ENCODE assay signal across 32 mouse cellular contexts in genomic region chr15:3264828-3265227, GRCm38 (mm10). TPM values are rescaled to one million over a fixed set of nuclear protein-coding genes. Genes with fewer than 3 reads are reported as not detected.
"Had no signal": no experiment of that assay in that cellular context is flagged by ENCODE, and none has a peak within 500 bp of the region (broad histone marks: within the 10 kb centered on the region; RNA-seq: fewer than 3 reads in every experiment).

No protein-coding gene starts in this region.

- H3K27me3 ChIP-seq: embryonic facial prominence, embryonic 12.5 days; embryonic facial prominence, embryonic 13.5 days; embryonic facial prominence, embryonic 15.5 days; forebrain, embryonic 12.5 days; forebrain, embryonic 13.5 days; forebrain, embryonic 15.5 days had no signal

- H3K9ac ChIP-seq: embryonic facial prominence, embryonic 12.5 days; embryonic facial prominence, embryonic 13.5 days; embryonic facial prominence, embryonic 15.5 days; forebrain, embryonic 12.5 days; forebrain, embryonic 13.5 days; forebrain, embryonic 15.5 days had no signal

- H3K36me3 ChIP-seq: embryonic facial prominence, embryonic 10.5 days; embryonic facial prominence, embryonic 12.5 days; embryonic facial prominence, embryonic 13.5 days; embryonic facial prominence, embryonic 15.5 days; forebrain, embryonic 10.5 days; forebrain, embryonic 12.5 days; forebrain, embryonic 15.5 days had no signal

- H3K9me3 ChIP-seq: embryonic facial prominence, embryonic 10.5 days; embryonic facial prominence, embryonic 12.5 days; embryonic facial prominence, embryonic 13.5 days; embryonic facial prominence, embryonic 15.5 days; forebrain, embryonic 10.5 days; forebrain, embryonic 12.5 days; forebrain, embryonic 13.5 days; forebrain, embryonic 15.5 days had no signal

- H3K27ac ChIP-seq: embryonic facial prominence, embryonic 10.5 days; embryonic facial prominence, embryonic 12.5 days; embryonic facial prominence, embryonic 13.5 days; embryonic facial prominence, embryonic 15.5 days; forebrain, embryonic 10.5 days; forebrain, embryonic 12.5 days; forebrain, embryonic 13.5 days; forebrain, embryonic 15.5 days; gastrocnemius, adult 2 months; heart, adult 2 months had no signal

- DNase-seq: cerebellum, adult 18-20 months; cerebellum, adult 2 months; cerebellum, adult 8-10 months; cerebellum, adult 9-10 months; cerebellum, adult 9-11 months; cerebellum, postnatal 10 days; cerebellum, postnatal 14 days; cerebellum, postnatal 25 days; cerebellum, postnatal 36 days; embryo, embryonic 11 days; gastrocnemius, adult 2 months; gastrocnemius, postnatal 10 days; gastrocnemius, postnatal 14 days; gastrocnemius, postnatal 25 days; gastrocnemius, postnatal 36 days; heart, adult 18-20 months; heart, adult 2 months had no signal

- ATAC-seq: forebrain, embryonic 13.5 days; forebrain, embryonic 14.5 days; forebrain, embryonic 15.5 days; forebrain, embryonic 16.5 days had no signal

- H3K4me3 ChIP-seq: embryonic facial prominence, embryonic 10.5 days; embryonic facial prominence, embryonic 12.5 days; embryonic facial prominence, embryonic 13.5 days; embryonic facial prominence, embryonic 15.5 days; erythroblast, embryonic 14.5 days; forebrain, embryonic 10.5 days; forebrain, embryonic 12.5 days; forebrain, embryonic 13.5 days; forebrain, embryonic 15.5 days; gastrocnemius, adult 2 months; heart, adult 2 months had no signal

- H3K4me2 ChIP-seq: embryonic facial prominence, embryonic 12.5 days; embryonic facial prominence, embryonic 13.5 days; embryonic facial prominence, embryonic 15.5 days; forebrain, embryonic 12.5 days; forebrain, embryonic 13.5 days; forebrain, embryonic 15.5 days had no signal

- H3K4me1 ChIP-seq: forebrain, embryonic 13.5 days; forebrain, embryonic 15.5 days had no signal

RNA-seq across cellular contexts. Expression of gene Ccdc152, which starts 38.5 kb away (rescaled TPM):
- total RNA-seq: gastrocnemius, adult 18-20 months; gastrocnemius, adult 2 months; gastrocnemius, postnatal 10 days; gastrocnemius, postnatal 14 days; gastrocnemius, postnatal 25 days; gastrocnemius, postnatal 36 days; gastrocnemius, postnatal 4 days; heart, adult 2 months had no signal
- polyA plus RNA-seq: embryonic facial prominence, embryonic 11.5 days; embryonic facial prominence, embryonic 12.5 days; embryonic facial prominence, embryonic 13.5 days; embryonic facial prominence, embryonic 15.5 days; erythroblast, embryonic 14.5 days; forebrain, embryonic 11.5 days; forebrain, embryonic 13.5 days; forebrain, embryonic 15.5 days; forebrain, embryonic 16.5 days had no signal
